Mouse (Mus musculus): ENCODE measurements around the gene Eef1b2. TPM values are rescaled to one million over a fixed set of nuclear protein-coding genes. Genes with fewer than 3 reads are reported as not detected.

Eef1b2 gene
- 270 and 492 TPM in 2 replicates for polyA plus RNA-seq (2012; rRNA removed; ENCODE audit: low replicate concordance)

GRCm38 (mm10) chr1:63176604-63177421 is at the start of gene Eef1b2, which contains the start of gene Ndufs1:
Gene Eef1b2 (plus strand): TSS chr1:63176825.
Gene Ndufs1 (minus strand): TSS chr1:63176833.

GRCm38 (mm10) chr1:63214271-63214558 is 37.6 kb downstream of the Eef1b2 start, which contains the start of gene Gpr1:
Gene Gpr1 (minus strand): TSS chr1:63214543.

Other genes starting within 250 kb of the Eef1b2 start
- 7.9 and 12.2 TPM in 2 replicates for gene Ino80d, start 62.2 kb upstream of the Eef1b2 start, polyA plus RNA-seq (2012; rRNA removed; ENCODE audit: low replicate concordance)
- 67.8 and 77.8 TPM in 2 replicates for gene Ndufs1, start within 50 bp of the Eef1b2 start, polyA plus RNA-seq (2012; rRNA removed; ENCODE audit: low replicate concordance)
- 1.5 and 3.3 TPM in 2 replicates for gene Gpr1, start 37.7 kb downstream of the Eef1b2 start, polyA plus RNA-seq (2012; rRNA removed; ENCODE audit: low replicate concordance)
- gene Zdbf2, start 96.4 kb downstream of the Eef1b2 start, polyA plus RNA-seq (2012; rRNA removed; ENCODE audit: low replicate concordance), result 0.06 and 0.22 TPM in 2 replicates

Data from subcutaneous adipose tissue, adult 2 months (tissue).